Mouse (Mus musculus) hindlimb bud, embryonic 11.5 days (tissue): ENCODE measurements around the gene Ube3c.
"Not testable (repeated sequence)": the region's sequence is repeated elsewhere in the genome, so short reads cannot be mapped to it uniquely, and the experiment has no call there.

Experiments
- DNase-seq: peaks from one replicate; pipeline ENCODE4 v3.0.0-alpha.2; 2012; ENCODE audit warnings: low read depth, low spot score; ENCODE audit errors: extremely low spot score

Ube3c gene

DNA sequence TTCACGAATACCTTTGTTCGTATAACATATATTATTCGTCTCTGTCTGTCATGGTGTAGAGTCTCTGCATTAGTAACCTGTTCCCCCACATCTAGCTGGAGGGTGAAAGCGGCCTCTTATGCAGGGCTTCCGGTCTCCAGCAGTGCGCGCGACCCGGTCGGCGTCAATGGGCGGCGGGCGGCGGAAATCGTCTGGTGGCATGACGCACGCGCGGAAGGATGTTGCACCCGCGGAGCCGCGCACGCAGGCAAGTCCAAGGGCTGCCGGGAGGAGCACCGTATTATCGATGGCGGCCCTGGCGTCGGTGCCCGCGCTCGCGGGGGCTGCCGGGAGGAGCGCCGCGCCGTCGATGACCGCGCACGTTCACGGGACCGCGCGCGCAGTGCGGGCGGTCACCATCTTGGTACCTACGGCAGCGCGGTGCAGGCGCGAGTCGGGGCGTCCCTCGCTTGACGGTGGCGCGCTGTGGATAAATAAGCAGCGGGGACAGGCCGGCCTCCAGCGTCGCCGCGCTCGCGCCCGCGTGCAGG, at the start of gene Ube3c:
Gene Ube3c, plus strand, starts transcription at position 395 of the 530 bp plus-strand sequence.
- DNase-seq: peak; percentile 73

DNA sequence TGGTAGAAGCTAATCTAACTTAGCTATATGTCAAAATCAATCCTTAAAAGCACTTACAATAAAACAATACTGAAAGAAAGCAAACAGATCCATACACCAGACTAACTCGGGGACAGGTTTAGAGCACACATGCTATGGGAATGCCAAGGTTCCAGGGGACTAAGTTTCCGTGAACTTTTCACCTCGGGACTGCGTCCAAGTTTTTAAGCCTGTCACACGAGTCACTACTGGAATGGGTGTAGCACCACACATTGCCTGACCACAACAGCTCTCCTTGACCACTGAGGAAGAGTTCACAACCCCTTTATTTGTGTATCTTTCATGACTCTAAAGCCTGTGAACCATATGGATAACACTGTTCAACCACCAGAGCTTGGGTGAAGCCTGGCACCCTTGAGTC, 8.9 kb upstream of the Ube3c start:
- DNase-seq: no peak

DNA sequence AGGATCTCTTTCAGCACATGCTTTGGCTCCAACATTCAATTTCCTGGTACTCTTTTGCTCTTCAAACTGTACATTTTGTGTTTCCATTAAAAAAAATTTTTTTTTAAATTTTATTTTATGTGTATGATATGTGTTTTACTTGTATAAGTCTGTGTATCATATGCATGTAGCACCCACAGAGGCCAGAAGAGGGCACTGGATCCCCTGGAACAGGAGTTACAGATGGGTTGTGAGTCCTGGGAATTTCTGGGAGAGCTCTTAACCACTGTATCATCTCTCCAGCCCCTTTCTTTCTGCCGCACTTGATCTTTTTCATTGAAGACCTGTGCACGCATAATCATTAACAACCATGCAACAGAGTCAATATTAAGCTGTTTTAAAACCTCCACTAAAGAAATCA, 8.4 kb upstream of the Ube3c start:
- no peak for DNase-seq

DNA sequence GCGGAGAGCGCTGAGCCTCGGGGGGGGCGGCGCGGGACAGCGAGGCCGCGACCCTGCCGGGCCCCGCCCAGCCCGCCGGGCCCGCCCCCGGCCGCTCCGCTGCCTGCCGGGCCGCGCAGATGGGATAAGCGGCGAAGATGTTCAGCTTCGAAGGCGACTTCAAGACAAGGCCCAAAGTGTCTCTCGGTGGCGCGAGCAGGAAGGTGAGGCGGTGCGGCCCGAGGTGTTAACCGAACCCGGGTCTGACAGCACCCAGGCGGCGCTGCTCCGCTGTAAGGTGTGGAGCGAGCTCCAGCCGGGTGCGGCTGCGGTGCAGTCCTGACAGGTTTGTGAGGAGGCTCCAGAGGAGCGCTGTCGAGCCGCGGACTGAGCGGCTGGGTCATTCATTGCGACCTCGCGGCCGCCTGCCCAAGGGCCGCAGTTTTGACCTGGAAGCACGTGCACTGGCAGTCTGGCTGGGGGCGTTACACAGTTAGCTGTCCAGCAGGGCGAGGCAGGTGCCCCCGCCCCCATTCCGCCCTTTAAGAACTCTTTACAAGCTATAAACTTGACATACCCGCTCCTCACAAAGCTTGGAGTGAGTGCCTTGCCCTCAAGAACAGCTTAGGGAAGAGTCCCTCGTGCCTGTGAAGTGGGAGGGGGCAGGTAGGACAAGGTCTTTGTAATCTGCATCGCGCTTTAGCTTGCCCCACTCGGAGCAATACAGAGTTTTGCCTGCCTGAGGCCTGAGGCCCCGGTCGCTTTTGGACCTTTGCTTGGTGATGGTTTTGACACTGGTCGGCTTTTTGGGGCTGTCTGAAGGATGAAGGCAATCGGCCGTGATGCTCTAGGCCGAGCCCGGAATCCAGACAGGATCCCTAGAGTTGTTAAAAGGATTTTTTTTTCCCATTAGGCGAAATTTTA, 587 bp downstream of the Ube3c start:
- DNase-seq: no peak

DNA sequence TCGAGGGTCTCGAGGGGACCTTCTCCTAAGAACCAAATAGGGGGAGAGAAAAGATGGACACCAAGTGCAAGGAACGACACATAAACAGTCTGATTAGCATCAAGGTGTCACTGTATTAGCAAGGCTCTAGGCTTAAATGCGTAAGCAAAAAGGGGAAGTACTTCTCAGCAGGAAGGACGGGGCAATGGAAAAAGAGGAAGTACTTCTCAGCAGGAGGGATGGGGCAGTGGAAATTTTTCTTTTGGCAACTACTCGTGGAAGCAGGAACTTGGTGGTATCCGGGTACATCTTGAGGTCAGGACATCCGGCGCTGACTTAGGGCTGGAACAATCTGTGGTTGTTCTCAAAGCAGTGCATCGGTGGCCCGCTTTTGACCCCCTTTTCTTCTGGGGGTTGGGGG, 5.2 kb downstream of the Ube3c start:
- not testable (repeated sequence) for DNase-seq

DNA sequence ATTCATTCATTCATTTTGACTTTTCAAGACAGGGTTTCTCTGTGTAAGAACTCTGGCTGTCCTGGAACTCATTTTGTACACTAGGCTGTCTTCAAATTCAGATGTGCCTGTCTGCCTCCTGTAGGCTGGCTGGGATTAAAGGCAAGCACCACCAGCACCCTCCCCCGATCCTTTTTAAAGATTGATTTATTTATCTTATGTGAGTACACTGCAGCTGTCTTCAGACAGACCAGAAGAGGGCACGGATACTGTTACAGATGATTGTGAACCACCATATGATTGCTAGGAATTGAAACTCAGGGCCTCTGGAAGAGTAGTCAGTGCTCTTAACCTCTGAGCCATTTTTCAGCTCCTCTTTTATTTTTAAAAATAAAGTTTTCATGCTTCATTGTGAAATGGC, 6.0 kb downstream of the Ube3c start:
- no peak for DNase-seq

DNA sequence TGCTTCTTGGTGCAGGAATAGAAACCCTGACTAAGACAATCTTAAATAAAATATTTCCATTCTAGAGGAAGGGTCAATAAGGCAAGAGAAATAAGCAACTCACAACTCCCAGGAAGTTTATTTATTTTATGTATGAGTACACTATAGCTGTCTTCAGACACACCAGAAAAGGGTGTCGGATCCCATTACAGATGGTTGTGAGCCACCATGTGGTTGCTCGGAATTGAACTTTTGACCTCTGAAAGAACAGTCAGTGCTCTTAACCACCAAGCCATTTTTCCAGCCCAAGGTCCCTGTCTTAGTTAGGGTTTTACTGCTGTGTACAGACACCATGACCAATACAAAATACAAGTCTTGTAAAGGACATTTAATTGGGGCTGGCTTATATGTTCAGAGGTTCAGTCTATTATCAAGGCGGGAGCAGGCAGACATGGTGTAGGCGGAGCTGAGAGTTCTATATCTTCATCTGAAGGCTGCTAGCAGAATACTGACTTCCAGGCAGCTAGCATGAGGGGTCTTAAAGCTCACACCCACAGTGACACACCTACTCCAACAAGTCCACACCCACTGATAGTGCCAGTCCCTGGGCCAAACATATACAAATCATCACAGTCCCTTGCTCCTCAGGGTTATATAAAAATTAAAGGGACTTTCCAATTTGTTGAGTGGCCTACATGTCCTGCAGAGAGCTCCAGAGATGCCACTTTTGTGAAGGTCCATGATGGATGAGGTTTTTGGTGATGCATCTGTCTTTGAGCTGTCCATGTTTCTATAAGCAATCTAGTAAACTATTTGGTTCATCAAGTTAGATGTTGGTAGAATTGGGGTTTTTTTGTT, 9.0 kb downstream of the Ube3c start:
- no peak for DNase-seq

DNA sequence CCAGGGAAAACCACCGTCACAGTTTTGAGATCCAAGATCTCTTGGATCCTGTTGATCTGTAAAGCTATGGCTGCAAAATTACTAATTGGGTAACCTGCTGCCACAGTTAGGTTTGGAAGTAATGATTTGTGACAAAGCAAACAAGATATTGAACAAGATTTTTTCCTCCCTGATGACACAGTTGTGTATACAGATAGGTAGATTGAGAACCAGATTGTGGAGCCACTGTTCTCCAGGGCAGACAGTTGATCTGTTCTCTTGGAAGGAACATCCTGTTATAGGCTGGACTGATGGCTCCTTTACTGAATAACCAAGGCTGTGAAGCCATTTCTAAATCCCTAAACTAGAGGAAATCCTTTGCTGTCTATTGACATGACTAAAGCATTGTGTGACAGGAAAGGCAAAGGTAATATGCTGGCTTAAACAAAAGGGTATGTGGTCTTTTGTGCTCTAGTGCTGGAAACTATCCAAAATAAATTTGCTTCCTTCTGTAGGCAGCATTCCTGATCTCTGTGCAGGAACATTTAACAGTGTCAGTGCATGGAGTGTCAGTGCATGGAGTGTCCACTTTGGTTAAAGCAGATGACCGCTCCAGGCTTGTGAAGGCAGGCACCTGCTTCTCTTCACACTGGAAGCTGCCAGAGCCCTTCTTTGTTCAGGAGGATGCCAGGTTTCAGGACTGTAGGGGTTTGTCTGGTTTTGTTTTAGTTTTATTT, 15.0 kb downstream of the Ube3c start:
- DNase-seq: no peak

DNA sequence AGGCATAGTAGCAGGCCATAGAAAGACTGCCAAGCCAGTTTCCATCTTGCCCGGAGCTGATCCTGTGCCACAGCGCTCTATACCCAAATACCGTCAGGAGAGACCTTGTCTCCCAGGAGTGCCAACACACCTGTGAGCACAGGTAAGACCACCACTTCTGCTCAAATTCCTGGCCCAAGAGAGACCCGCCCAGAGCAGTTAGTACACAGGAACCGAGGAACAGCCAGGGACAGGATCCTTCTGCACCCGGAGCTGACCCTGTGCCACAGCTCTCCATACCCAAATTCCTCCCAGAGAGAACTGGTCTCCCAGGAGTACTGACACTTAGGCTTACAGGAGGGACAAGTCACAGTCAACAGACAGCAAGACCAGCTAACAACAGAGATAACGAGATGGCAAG, 23.1 kb downstream of the Ube3c start:
- DNase-seq: not testable (repeated sequence)

DNA sequence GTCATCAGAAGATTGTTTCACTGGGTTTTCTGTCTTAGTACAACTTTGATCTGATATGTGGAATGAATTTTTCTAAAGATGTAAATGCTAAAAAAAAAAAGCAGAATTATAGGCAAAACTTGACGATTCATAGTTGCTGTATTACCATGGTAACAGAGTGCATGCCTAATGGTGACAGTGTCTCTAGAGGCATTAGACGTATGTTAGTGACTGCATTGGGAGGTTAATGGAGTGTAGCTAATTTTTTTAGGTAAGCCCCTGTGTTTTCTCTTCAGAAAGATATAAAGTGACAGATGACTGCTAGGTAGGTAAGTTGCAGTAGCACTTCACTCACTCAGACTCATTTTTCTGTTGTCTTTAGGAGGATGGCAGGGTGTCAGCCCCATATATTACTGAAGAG, 37.5 kb downstream of the Ube3c start:
- DNase-seq: no peak

DNA sequence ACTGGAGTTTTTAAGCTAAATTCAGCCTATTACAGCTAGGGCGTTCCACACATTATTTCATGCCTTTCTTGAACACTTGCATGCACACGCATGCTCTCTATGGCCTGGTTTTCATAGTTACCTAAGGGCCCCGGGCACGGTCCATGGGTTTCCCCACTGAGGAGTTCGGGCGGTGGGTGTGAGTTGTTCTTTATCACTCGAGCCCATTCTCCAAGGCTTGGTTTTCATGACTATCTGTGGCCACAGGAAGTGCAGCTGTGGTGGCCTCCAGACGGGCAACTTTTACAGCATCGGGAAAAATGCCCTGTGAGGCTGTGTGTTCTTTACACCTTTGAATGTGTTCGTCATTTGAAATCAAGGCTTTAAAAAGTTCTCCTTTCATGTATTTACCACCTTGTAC, 56.6 kb downstream of the Ube3c start:
- DNase-seq: no peak

DNA sequence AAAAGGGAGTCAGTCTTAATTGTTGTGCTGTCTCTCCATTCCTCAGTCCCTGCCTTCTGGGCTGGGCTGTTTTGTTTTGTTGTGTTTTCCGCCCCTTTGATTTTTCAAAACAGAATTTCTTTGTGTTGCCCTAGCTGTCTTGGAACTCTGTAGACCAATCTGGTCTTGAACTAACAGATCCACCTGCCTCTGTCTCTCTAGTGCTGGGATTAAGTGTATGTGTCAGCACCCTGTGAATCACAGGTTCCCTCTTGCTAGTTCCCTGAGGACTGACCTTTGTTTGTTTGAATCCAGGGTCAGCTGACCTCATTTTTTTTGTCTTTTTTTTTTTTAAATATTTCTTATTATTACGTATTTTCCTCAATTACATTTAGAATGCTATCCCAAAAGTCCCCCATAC, 60.9 kb downstream of the Ube3c start:
- no peak for DNase-seq

DNA sequence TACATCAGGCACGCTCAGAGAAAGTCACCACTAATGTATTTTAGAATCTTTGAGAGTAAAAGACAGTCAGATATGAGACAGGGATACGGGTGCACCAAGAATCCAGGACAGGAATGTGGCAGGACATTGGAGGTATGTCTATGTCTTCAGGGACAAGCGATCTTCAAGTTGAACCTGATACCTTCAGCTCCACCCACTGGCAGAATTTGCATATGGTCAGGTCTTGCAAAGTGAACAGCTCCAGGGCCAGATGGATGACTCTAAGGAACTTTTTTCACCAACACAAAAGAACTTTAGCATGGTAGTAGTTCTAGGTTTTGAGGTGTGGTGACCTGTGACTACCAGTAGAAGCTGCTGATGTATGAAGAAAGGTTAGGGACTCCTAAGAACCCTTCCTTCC, 62.7 kb downstream of the Ube3c start:
- DNase-seq: no peak

DNA sequence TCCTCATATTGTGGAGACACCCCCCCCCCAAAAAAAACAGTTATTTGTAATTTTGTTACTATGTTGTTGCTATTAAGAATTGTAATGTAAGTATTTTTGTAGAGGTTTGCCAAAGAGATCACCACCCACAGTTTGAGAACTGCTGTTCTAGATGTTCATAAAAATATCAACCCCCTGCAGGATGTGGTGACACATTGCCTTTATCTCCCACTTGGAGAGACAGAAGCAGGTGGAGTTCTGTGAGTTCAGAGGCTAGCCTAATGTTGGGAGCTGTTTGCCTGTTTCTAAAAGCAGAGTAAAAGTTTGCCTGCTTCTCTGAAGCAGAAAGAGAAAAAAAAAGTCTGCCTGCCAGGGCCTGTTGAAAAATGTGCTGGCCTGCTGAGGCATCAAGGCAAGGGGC, 67.3 kb downstream of the Ube3c start:
- no peak for DNase-seq

DNA sequence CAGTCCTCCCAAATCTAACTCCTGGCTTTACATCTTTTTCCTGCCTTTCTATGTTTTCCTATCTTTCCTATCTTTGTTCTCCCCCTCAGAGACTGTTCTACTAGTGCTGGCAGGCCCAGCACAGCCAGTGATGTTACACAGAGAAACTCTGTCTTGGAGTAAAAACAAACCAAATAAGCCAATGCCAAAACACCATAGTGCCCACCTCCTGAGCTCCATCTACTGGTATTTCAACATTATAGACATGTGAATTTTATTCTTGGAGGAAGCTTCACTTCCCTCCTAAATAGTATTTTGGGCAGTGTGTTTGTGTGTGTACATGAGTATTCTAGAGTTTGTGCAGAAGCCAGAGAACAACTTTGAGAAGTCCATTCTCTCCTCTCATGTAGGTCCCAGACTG, 67.8 kb downstream of the Ube3c start:
- no peak for DNase-seq

DNA sequence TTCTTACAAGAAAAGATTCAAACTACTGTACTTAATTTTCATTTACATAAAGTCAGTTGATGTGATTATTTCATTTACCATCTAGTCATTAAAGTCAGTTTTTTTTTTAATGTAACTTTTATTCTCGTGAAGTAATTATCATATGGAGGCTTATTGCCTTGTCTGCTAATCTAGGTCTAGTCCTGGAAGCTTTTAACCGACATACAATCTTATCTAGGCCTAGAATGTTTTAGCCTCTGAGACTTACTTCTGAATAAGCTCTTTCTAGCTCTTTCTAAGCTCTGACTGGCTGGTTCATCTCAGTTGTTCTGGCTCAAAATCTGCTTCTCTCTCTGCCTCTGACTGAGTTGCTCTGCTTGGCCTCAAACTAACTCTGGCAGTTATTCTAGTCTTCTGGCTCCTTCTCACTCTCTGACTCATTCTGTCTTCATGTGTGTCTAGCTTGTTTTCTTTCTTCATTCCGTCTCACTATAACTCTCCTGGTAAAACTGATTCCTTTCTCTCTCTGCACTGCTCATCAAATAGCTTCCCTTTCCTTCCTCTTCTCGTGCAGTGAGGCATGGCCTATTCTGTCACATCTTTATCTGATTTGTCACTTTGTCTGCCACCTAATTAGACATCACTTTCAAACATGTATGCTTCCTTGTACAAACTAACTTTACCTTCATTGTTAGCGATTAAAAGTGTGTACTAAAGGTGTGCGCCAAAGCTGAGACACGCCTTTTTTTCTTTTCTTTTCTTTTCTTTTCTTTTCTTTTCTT, 72.3 kb downstream of the Ube3c start:
- DNase-seq: no peak

DNA sequence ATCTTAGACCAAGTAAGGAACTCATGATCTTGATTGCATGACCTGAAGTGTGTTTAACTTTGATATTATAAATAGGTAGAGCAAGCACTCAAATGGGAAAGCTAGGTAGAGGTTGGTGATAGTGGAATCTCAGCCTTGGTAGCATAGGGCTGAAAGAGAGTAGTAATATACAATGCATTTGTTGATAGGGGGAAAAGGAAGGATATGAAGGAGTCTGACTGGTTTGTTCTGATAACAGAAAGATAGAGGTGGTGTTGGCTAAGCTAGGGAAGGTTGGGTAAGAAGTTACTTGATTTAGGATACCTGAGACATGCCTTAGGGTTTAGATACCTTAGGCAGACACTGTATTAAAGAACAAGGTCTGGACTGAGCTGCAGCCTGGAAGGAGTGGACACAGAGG, 82.7 kb downstream of the Ube3c start:
- DNase-seq: no peak

DNA sequence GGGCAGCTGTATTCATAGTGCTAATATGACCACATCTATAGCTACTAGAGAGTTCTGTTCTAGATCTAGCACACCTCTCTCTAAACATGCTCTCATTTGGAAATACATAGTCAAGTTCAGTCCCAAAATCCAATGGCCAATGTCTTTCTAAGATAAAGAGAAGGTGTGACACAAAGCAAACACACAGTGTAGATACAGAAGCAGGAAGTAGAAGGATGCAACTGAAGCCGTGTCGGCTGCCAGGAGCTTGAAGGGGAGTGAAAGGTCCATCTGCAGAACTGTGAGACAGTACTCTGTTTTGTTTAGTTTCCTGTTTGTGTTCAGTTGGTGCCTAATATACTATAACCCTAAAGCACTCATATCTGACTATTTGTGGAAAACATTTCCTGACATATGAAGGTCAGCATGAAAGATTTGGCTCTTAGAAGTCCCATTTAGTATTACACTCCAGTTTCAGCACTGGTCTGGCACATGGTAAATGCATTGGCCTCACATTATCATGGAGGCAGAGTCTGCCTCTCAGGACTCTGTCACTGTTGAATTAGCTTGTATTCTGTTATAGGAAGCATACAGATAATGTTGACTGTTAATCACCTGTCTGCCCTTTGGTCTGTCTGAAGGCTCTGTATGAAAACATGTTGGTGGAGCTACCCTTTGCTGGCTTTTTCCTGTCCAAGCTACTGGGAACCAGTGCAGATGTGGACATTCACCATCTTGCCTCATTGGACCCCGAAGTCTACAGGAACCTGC, 88.7 kb downstream of the Ube3c start:
- DNase-seq: no peak

DNA sequence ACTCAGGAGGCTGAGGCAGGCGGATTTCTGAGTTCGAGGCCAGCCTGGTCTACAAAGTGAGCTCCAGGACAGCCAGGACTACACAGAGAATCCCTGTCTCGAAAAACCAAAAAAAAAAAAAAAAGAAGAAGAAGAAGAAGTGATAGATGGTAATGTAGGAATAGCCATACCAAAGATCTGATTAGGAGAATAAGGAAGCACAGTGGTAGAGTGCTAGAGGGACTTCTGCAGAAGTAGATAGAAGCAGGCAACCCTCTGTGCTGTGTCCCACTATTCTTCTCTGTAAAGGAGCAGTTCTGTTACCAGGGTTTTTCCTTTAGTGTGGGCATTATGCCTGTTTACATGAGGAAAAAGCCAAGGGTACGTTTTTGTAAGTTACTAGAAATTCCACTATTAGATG, 92.2 kb downstream of the Ube3c start:
- DNase-seq: not testable (repeated sequence)

DNA sequence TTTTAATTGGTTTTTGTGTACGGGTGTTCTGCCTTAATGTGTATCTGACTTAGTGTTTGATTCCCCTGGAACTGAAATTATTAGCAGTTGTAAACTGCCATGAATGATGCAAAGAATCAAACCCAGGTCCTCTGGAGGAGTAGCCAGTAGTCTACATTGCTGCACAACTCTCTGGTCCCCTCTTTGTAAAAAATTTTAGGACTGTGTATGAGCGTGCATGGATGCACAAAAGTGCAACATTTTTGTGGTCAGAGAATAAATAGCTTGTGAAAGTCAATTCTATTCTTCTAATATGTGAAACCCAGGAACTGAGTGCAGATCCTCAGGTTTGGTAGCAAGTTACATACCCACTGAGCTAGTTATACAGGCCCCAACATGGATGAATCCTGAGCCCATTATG, 96.3 kb downstream of the Ube3c start:
- no peak for DNase-seq
